Mouse (Mus musculus): Measurements from ENCODE around the gene Fank1.

DNA sequence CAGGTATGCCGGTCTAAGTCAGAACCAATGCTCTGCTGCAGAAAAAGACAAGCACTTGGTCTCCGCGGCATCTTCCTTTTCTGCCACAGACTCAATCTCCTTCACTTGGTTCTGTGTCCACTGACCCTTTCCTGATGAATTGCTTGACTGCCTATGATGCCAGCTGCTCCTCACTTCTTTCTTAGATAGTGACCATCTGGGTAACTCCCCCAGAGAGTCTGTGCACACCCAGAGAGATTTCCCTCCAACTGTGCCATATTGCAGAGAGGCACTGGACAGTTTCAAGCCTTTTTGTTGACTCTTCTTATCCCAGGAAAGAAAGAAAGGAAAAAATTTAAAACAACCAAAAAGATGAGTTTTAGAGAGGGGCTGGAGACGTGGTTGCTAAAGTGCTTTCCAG lies 144.6 kb downstream of the Fank1 start:
- no peak for TF ChIP-seq ELF1 (IDR thresholded peaks at IDR 0.05; ENCODE audit: low read depth, low read length)
- no peak for TF ChIP-seq CTCF (conservative IDR thresholded peaks at IDR 0.05 in 1 of 2, IDR thresholded peaks at IDR 0.05 in 1 of 2; ENCODE audit: low read depth in 2 of 2, low read length in 2 of 2)
- no peak for TF ChIP-seq EP300 (IDR thresholded peaks at IDR 0.05; ENCODE audit: low read length)
- TF ChIP-seq MAX (IDR thresholded peaks at IDR 0.05; ENCODE audit: low read length) = no peak
- TF ChIP-seq NELFE (IDR thresholded peaks at IDR 0.05; ENCODE audit: low read depth, low read length) = no peak
- no peak for TF ChIP-seq SIN3A (IDR thresholded peaks at IDR 0.05; ENCODE audit: low read length)
- no peak for TF ChIP-seq POLR2A (IDR thresholded peaks at IDR 0.05; ENCODE audit: low read depth, low read length)

Measured in CH12.LX (cell line).